Mouse (Mus musculus) heart, embryonic 12.5 days (tissue): ENCODE data around the gene Filip1l. TPM values are rescaled to one million over a fixed set of nuclear protein-coding genes. Genes with fewer than 3 reads are reported as not detected.

Experiments
- ATAC-seq: fragments of 200-750 bp; cut with Nextera tagmentation; 2 replicates; pipeline ENCODE4 v1.8.0; 2017; ENCODE audit warnings: moderate TSS enrichment, moderate library complexity; ENCODE audit not compliant: insufficient number of reproducible peaks, low FRiP score
- H3K27ac ChIP-seq: fragments of 300-500 bp; sonication (generic); 2 replicates; pipeline ENCODE4 v1.5.1; 2016; ENCODE audit warnings: mild to moderate bottlenecking, moderate library complexity; ENCODE audit not compliant: poor library complexity, severe bottlenecking
- H3K27me3 ChIP-seq: fragments of 300-500 bp; sonication (generic); replicated peaks from 2 replicates; pipeline ENCODE4 v1.6.1; 2016; ENCODE audit warnings: mild to moderate bottlenecking, moderate library complexity
- H3K36me3 ChIP-seq: fragments of 300-500 bp; sonication (generic); 2 replicates; pipeline ENCODE4 v1.6.1; 2016; ENCODE audit warnings: mild to moderate bottlenecking, moderate library complexity
- H3K4me1 ChIP-seq: fragments of 300-500 bp; sonication (generic); replicated peaks from 2 replicates; pipeline ENCODE4 v1.6.1; 2016; ENCODE audit warnings: mild to moderate bottlenecking
- H3K4me2 ChIP-seq: fragments of 300-500 bp; sonication (generic); 2 replicates; pipeline ENCODE4 v1.6.1; 2016; ENCODE audit warnings: mild to moderate bottlenecking, moderate library complexity
- H3K4me3 ChIP-seq: fragments of 300-500 bp; sonication (generic); 2 replicates; pipeline ENCODE4 v1.5.1; 2016; ENCODE audit warnings: mild to moderate bottlenecking
- H3K9ac ChIP-seq: fragments of 300-500 bp; sonication (generic); 2 replicates; pipeline ENCODE4 v1.6.1; 2016; ENCODE audit warnings: mild to moderate bottlenecking, moderate library complexity
- H3K9me3 ChIP-seq: fragments of 300-500 bp; sonication (generic); replicated peaks from 2 replicates; pipeline ENCODE4 v1.6.1; 2016; ENCODE audit warnings: mild to moderate bottlenecking, moderate library complexity
- WGBS: fragments of 180-500 bp; shearing (Covaris S2); methylation state at CpG from one replicate; pipeline ENCODE4 v1.1.7; 2016; 5-methylcytosine and 5-hydroxymethylcytosine counted together
- polyA plus RNA-seq: library from polyadenylated mRNA; unstranded; fragments of >200 nt; fragmentation: Nextera tagmentation; extraction: Ambion mirVana; gene quantifications from 2 replicates; pipeline ENCODE4 v1.2.1, GENCODE M21; 2016

The Filip1l gene
- polyA plus RNA-seq, 1 experiment from 2014 or later = 27.8 TPM

GRCm38 (mm10) chr16:57485265-57485664 lies 132.4 kb downstream of the Filip1l start:
- 45% methylated on average over 9 of the region's 9 CpGs for WGBS
- H3K4me1 ChIP-seq = peaks cover 19% of the 10 kb centered on the region
- H3K27me3 ChIP-seq = no peaks in the 10 kb centered on the region
- H3K27ac ChIP-seq = no peak overlapping the region
- H3K9ac ChIP-seq = no peak overlapping the region
- H3K4me2 ChIP-seq = no peak overlapping the region
- no peaks in the 10 kb centered on the region for H3K9me3 ChIP-seq
- H3K36me3 ChIP-seq = no peaks in the 10 kb centered on the region
- 0 out of 2 replicates have a peak, but pooled peaks have one; percentile 29 for ATAC-seq
- no peak overlapping the region for H3K4me3 ChIP-seq

- Histone ChIP-seq H3K9ac (no peak overlapping the region), H3K27ac (no peak overlapping the region)
These were observed 133.4 kb downstream of the Filip1l start for GRCm38 (mm10) chr16:57486266-57486665.

GRCm38 (mm10) chr16:57488661-57489060 lies 135.8 kb downstream of the Filip1l start:
- Histone ChIP-seq H3K9me3 (no peaks in the 10 kb centered on the region), H3K9ac (no peak overlapping the region), H3K4me1 (peaks cover 8% of the 10 kb centered on the region), H3K27ac (no peak overlapping the region), H3K4me2 (no peak overlapping the region), H3K27me3 (no peaks in the 10 kb centered on the region), H3K36me3 (no peaks in the 10 kb centered on the region), H3K4me3 (no peak overlapping the region)
- no peak for ATAC-seq

More at GRCm38 (mm10) chr16:57486266-57486665, 133.4 kb downstream of the Filip1l start:
- no peak for ATAC-seq
- no peaks in the 10 kb centered on the region for H3K9me3 ChIP-seq
- no peaks in the 10 kb centered on the region for H3K27me3 ChIP-seq
- H3K36me3 ChIP-seq = no peaks in the 10 kb centered on the region
- no peak overlapping the region for H3K4me3 ChIP-seq
- H3K4me2 ChIP-seq = no peak overlapping the region
- WGBS = 87% methylated on average over 5 of the region's 5 CpGs
- peaks cover 13% of the 10 kb centered on the region for H3K4me1 ChIP-seq

GRCm38 (mm10) chr16:57490691-57491090 lies 137.8 kb downstream of the Filip1l start:
- no peaks in the 10 kb centered on the region for H3K27me3 ChIP-seq
- no peak overlapping the region for H3K9ac ChIP-seq
- 91% methylated on average over 8 of the region's 8 CpGs for WGBS
- ATAC-seq = no peak
- no peak overlapping the region for H3K27ac ChIP-seq
- H3K4me1 ChIP-seq = no peaks in the 10 kb centered on the region; the same call in 1 of the 2 replicates
- no peak overlapping the region for H3K4me3 ChIP-seq
- H3K36me3 ChIP-seq = no peaks in the 10 kb centered on the region
- no peaks in the 10 kb centered on the region for H3K9me3 ChIP-seq
- H3K4me2 ChIP-seq = no peak overlapping the region

GRCm38 (mm10) chr16:57491853-57492252 lies 139.0 kb downstream of the Filip1l start:
- H3K27ac ChIP-seq = no peak overlapping the region
- no peak overlapping the region for H3K9ac ChIP-seq
- peaks cover 11% of the 10 kb centered on the region for H3K4me1 ChIP-seq
- no peaks in the 10 kb centered on the region for H3K27me3 ChIP-seq
- H3K9me3 ChIP-seq = no peaks in the 10 kb centered on the region
- no peak overlapping the region for H3K4me3 ChIP-seq
- no peaks in the 10 kb centered on the region for H3K36me3 ChIP-seq
- 81% methylated on average over 4 of the region's 4 CpGs for WGBS
- H3K4me2 ChIP-seq = no peak overlapping the region
- ATAC-seq = no peak

GRCm38 (mm10) chr16:57495476-57496203 lies 142.7 kb downstream of the Filip1l start:
- Histone ChIP-seq H3K9ac (no peak overlapping the region), H3K9me3 (no peaks in the 10 kb centered on the region), H3K4me2 (no peak overlapping the region), H3K36me3 (no peaks in the 10 kb centered on the region), H3K27me3 (no peaks in the 10 kb centered on the region), H3K4me3 (no peak overlapping the region), H3K4me1 (peaks cover 14% of the 10 kb centered on the region), H3K27ac (no peak overlapping the region)
- no peak for ATAC-seq
- 73% methylated on average over 10 of the region's 10 CpGs for WGBS

GRCm38 (mm10) chr16:57496437-57497173 lies 143.7 kb downstream of the Filip1l start:
- H3K9me3 ChIP-seq = no peaks in the 10 kb centered on the region
- H3K36me3 ChIP-seq = no peaks in the 10 kb centered on the region
- no peak overlapping the region for H3K27ac ChIP-seq
- H3K9ac ChIP-seq = no peak overlapping the region
- H3K4me2 ChIP-seq = no peak overlapping the region
- peaks cover 14% of the 10 kb centered on the region for H3K4me1 ChIP-seq
- 61% methylated on average over 10 of the region's 10 CpGs for WGBS
- ATAC-seq = peak; percentile 69; the same call in 1 of the 2 replicates
- no peak overlapping the region for H3K4me3 ChIP-seq
- H3K27me3 ChIP-seq = no peaks in the 10 kb centered on the region

GRCm38 (mm10) chr16:57500851-57501250 lies 148.0 kb downstream of the Filip1l start:
- Histone ChIP-seq H3K27me3 (no peaks in the 10 kb centered on the region), H3K4me3 (no peak overlapping the region), H3K9ac (no peak overlapping the region), H3K27ac (no peak overlapping the region), H3K4me1 (peaks cover 17% of the 10 kb centered on the region), H3K9me3 (no peaks in the 10 kb centered on the region), H3K36me3 (no peaks in the 10 kb centered on the region), H3K4me2 (no peak overlapping the region)
- ATAC-seq = no peak
- WGBS = 62% methylated on average over 3 of the region's 3 CpGs

GRCm38 (mm10) chr16:57502230-57502629 lies 149.3 kb downstream of the Filip1l start:
- Histone ChIP-seq H3K27ac (no peak overlapping the region), H3K9ac (no peak overlapping the region), H3K27me3 (no peaks in the 10 kb centered on the region), H3K9me3 (no peaks in the 10 kb centered on the region), H3K4me1 (peaks cover 4% of the 10 kb centered on the region; the same call in 1 of the 2 replicates), H3K4me2 (no peak overlapping the region), H3K36me3 (no peaks in the 10 kb centered on the region), H3K4me3 (no peak overlapping the region)
- ATAC-seq = no peak
- 72% methylated on average over 2 of the region's 2 CpGs for WGBS

- Histone ChIP-seq H3K4me1 (peaks cover 4% of the 10 kb centered on the region; the same call in 1 of the 2 replicates), H3K27ac (no peak overlapping the region), H3K9ac (no peak overlapping the region), H3K27me3 (no peaks in the 10 kb centered on the region), H3K4me2 (no peak overlapping the region), H3K9me3 (no peaks in the 10 kb centered on the region), H3K4me3 (no peak overlapping the region), H3K36me3 (no peaks in the 10 kb centered on the region)
- ATAC-seq = no peak
- 55% methylated on average over 5 of the region's 5 CpGs for WGBS
These were observed 149.9 kb downstream of the Filip1l start for GRCm38 (mm10) chr16:57502761-57503160.

- H3K4me2 ChIP-seq = no peak overlapping the region
- no peak for ATAC-seq
- H3K4me1 ChIP-seq = 0 out of 2 replicates have a peak, but pooled peaks cover 4% of the 10 kb centered on the region
- no peaks in the 10 kb centered on the region for H3K27me3 ChIP-seq
- H3K27ac ChIP-seq = no peak overlapping the region
- no peaks in the 10 kb centered on the region for H3K9me3 ChIP-seq
- no peak overlapping the region for H3K4me3 ChIP-seq
- no peak overlapping the region for H3K9ac ChIP-seq
- WGBS = 64% methylated on average over 4 of the region's 4 CpGs
- H3K36me3 ChIP-seq = no peaks in the 10 kb centered on the region
These were observed 151.8 kb downstream of the Filip1l start for GRCm38 (mm10) chr16:57504728-57505127.
